ENCODE assay signal across 8 mouse cellular contexts in genomic region chr2:179976295-179976627, GRCm38 (mm10). TPM values are rescaled to one million over a fixed set of nuclear protein-coding genes. Genes with fewer than 3 reads are reported as not detected.
DNase-seq lines count a peak whose midpoint lies in the region; ATAC-seq lines count a peak whose summit lies in the region.

No protein-coding gene starts in this region.

- no peaks in the 10 kb centered on the region for H3K27me3 ChIP-seq in neural tube, embryonic 11.5 days (ENCODE audit: control insufficient read depth, insufficient read depth, low read length)
- H3K27me3 ChIP-seq in limb, embryonic 13.5 days = no peaks in the 10 kb centered on the region
- no peaks in the 10 kb centered on the region for H3K27me3 ChIP-seq in stomach, embryonic 16.5 days (ENCODE audit: control insufficient read depth, insufficient read depth, low read length)

- H3K4me2 ChIP-seq in neural tube, embryonic 11.5 days (ENCODE audit: low read depth) = peak overlapping the region; percentile 100
- peak overlapping the region; percentile 100 for H3K4me2 ChIP-seq in limb, embryonic 13.5 days (replicated peaks)
- peak overlapping the region; percentile 99 for H3K4me2 ChIP-seq in stomach, embryonic 16.5 days (ENCODE audit: low read depth, low read length)

- peaks cover 27% of the 10 kb centered on the region for H3K4me1 ChIP-seq in neural tube, embryonic 11.5 days (ENCODE audit: control insufficient read depth, insufficient read depth, low read length)
- peaks cover 59% of the 10 kb centered on the region for H3K4me1 ChIP-seq in limb, embryonic 13.5 days
- peaks cover 33% of the 10 kb centered on the region for H3K4me1 ChIP-seq in stomach, embryonic 16.5 days (ENCODE audit: control insufficient read depth, insufficient read depth, low read length)

- H3K27ac ChIP-seq in neural tube, embryonic 11.5 days (ENCODE audit: low read depth, low read length) = peak overlapping the region; percentile 96
- H3K27ac ChIP-seq in limb, embryonic 13.5 days = peak overlapping the region; percentile 81; the same call in 1 of the 2 replicates
- H3K27ac ChIP-seq in stomach, embryonic 16.5 days (ENCODE audit: low read length) = peak overlapping the region; percentile 88

- no peak for DNase-seq in cerebellum, adult 11 months
- no peak for DNase-seq in neural tube, embryonic 11.5 days (ENCODE audit: low spot score)
- no peak for DNase-seq in neural tube, embryonic 10.5 days (ENCODE audit: extremely low spot score, low spot score)
- no peak for DNase-seq in urinary bladder, postnatal 4 days (ENCODE audit: low spot score in 2 of 2)
- no peak for DNase-seq in layer of hippocampus, adult 9-11 months

- WGBS in neural tube, embryonic 11.5 days = 0% methylated on average over 29 of the region's 54 CpGs
- WGBS in limb, embryonic 13.5 days = 0% methylated on average over 24 of the region's 54 CpGs
- under 1% methylated on average over 27 of the region's 54 CpGs for WGBS in stomach, embryonic 16.5 days

- peak overlapping the region; percentile 92 for H3K9ac ChIP-seq in neural tube, embryonic 11.5 days (ENCODE audit: low read length)
- peak overlapping the region; percentile 81 for H3K9ac ChIP-seq in limb, embryonic 13.5 days
- H3K9ac ChIP-seq in stomach, embryonic 16.5 days (ENCODE audit: low read length) = peak overlapping the region; percentile 89

- 0 out of 2 replicates have a peak, but pooled peaks have one; percentile 20 for ATAC-seq in cerebellum, adult (ENCODE audit: insufficient number of reproducible peaks, low FRiP score, low TSS enrichment)
- ATAC-seq in neural tube, embryonic 11.5 days (ENCODE audit: insufficient read depth, low FRiP score, low TSS enrichment) = no peak
- no peak; the same call in 1 of the 2 replicates for ATAC-seq in limb, embryonic 13.5 days (ENCODE audit: low FRiP score, low read depth)
- peak; percentile 20 for ATAC-seq in stomach, embryonic 16.5 days (ENCODE audit: insufficient read depth, low FRiP score)

- peak overlapping the region; percentile 89 for H3K4me3 ChIP-seq in neural tube, embryonic 11.5 days (ENCODE audit: low read depth, low read length)
- peak overlapping the region; percentile 79 for H3K4me3 ChIP-seq in limb, embryonic 13.5 days
- H3K4me3 ChIP-seq in stomach, embryonic 16.5 days (replicated peaks; ENCODE audit: low read length) = peak overlapping the region; percentile 81

- no peaks in the 10 kb centered on the region for H3K9me3 ChIP-seq in neural tube, embryonic 11.5 days (ENCODE audit: control insufficient read depth, low read length)
- no peaks in the 10 kb centered on the region for H3K9me3 ChIP-seq in limb, embryonic 13.5 days
- H3K9me3 ChIP-seq in stomach, embryonic 16.5 days (replicated peaks; ENCODE audit: control insufficient read depth, low read length) = no peaks in the 10 kb centered on the region

- H3K36me3 ChIP-seq in neural tube, embryonic 11.5 days (ENCODE audit: control insufficient read depth, insufficient read depth, low read length) = no peaks in the 10 kb centered on the region
- no peaks in the 10 kb centered on the region for H3K36me3 ChIP-seq in limb, embryonic 13.5 days
- no peaks in the 10 kb centered on the region for H3K36me3 ChIP-seq in stomach, embryonic 16.5 days (ENCODE audit: control insufficient read depth, insufficient read depth, low read length)

RNA-seq across cellular contexts. Expression of gene Taf4, which starts 0.2 kb away (rescaled TPM):
- 5.5 and 6.2 TPM in 2 replicates for polyA plus RNA-seq in neural tube, embryonic 11.5 days (2014; fragmentation: Nextera tagmentation; extraction: Ambion mirVana)
- 2.7 and 3.3 TPM in 2 replicates for polyA plus RNA-seq in limb, embryonic 13.5 days (2015; fragmentation: Nextera tagmentation; extraction: Ambion mirVana)
- 2.9 and 3.2 TPM in 2 replicates for polyA plus RNA-seq in stomach, embryonic 16.5 days (2015; fragmentation: Nextera tagmentation; extraction: Ambion mirVana)

RNA-seq across cellular contexts. Expression of gene Lsm14b, which starts 48.5 kb away (rescaled TPM):
- 10.1 and 11.6 TPM in 2 replicates for polyA plus RNA-seq in neural tube, embryonic 11.5 days (2014; fragmentation: Nextera tagmentation; extraction: Ambion mirVana)
- 11.2 and 11.7 TPM in 2 replicates for polyA plus RNA-seq in limb, embryonic 13.5 days (2015; fragmentation: Nextera tagmentation; extraction: Ambion mirVana)
- 2.0 and 2.2 TPM in 2 replicates for polyA plus RNA-seq in stomach, embryonic 16.5 days (2015; fragmentation: Nextera tagmentation; extraction: Ambion mirVana)

Comparison
In these comparisons a context has a peak if more than half of its experiments do, and no peak if none do; other contexts are left out.
1. ATAC-seq: peak in cerebellum, adult (single experiment) and stomach, embryonic 16.5 days (single experiment); none in neural tube, embryonic 11.5 days (single experiment) and limb, embryonic 13.5 days (single experiment).
2. Peak in every context shown above with its lines, with median percentiles within 50 percentile points of each other: H3K27ac ChIP-seq, H3K4me2 ChIP-seq, H3K4me3 ChIP-seq and H3K9ac ChIP-seq.